Mouse (Mus musculus) c-Kit-positive CD71-negative TER-119-negative erythroid progenitor cells, embryonic 14.5 days (primary cell): ENCODE measurements around the gene Crhr2.

ENCODE experiments used
- DNase-seq: peaks from one replicate; pipeline ENCODE4 v3.0.0-alpha.2; 2013; ENCODE audit warnings: low read depth

The Crhr2 gene

GRCm38 (mm10) chr6:55132794-55133193 is at the start of gene Crhr2:
Crhr2 (minus strand) TSS chr6:55133016.
- no peak for DNase-seq

- no peak for DNase-seq
Measured at GRCm38 (mm10) chr6:55179560-55179959, 46.7 kb upstream of the Crhr2 start.

GRCm38 (mm10) chr6:55177060-55177732 is 44.4 kb upstream of the Crhr2 start:
- DNase-seq, result no peak

- no peak for DNase-seq
Measured at GRCm38 (mm10) chr6:55175892-55176291, 43.1 kb upstream of the Crhr2 start.

- no peak for DNase-seq
Measured at GRCm38 (mm10) chr6:55175456-55175855, 42.6 kb upstream of the Crhr2 start.

GRCm38 (mm10) chr6:55174741-55175181 is 41.9 kb upstream of the Crhr2 start, which contains the start of gene Inmt:
Inmt (minus strand) TSS chr6:55175043.
- DNase-seq, result no peak

GRCm38 (mm10) chr6:55173941-55174349 is 41.1 kb upstream of the Crhr2 start:
- no peak for DNase-seq

- no peak for DNase-seq
Measured at GRCm38 (mm10) chr6:55173171-55173570, 40.4 kb upstream of the Crhr2 start.

GRCm38 (mm10) chr6:55171638-55172037 is 38.8 kb upstream of the Crhr2 start:
- DNase-seq, result no peak

GRCm38 (mm10) chr6:55169818-55170217 is 37.0 kb upstream of the Crhr2 start:
- no peak for DNase-seq

- peak; percentile 72 for DNase-seq
Measured at GRCm38 (mm10) chr6:55166777-55167463, 34.1 kb upstream of the Crhr2 start.

GRCm38 (mm10) chr6:55163046-55163584 is 30.3 kb upstream of the Crhr2 start:
- DNase-seq, result no peak

GRCm38 (mm10) chr6:55161311-55161761 is 28.5 kb upstream of the Crhr2 start:
- no peak for DNase-seq

- no peak for DNase-seq
Measured at GRCm38 (mm10) chr6:55159256-55159655, 26.4 kb upstream of the Crhr2 start.

GRCm38 (mm10) chr6:55152226-55152625 is 19.4 kb upstream of the Crhr2 start:
- no peak for DNase-seq

- no peak for DNase-seq
Measured at GRCm38 (mm10) chr6:55146138-55146537, 13.3 kb upstream of the Crhr2 start.

GRCm38 (mm10) chr6:55145285-55145684 is 12.5 kb upstream of the Crhr2 start:
- no peak for DNase-seq

GRCm38 (mm10) chr6:55138343-55138742 is 5.5 kb upstream of the Crhr2 start:
- DNase-seq, result no peak

- no peak for DNase-seq
Measured at GRCm38 (mm10) chr6:55133425-55133824, 609 bp upstream of the Crhr2 start.

GRCm38 (mm10) chr6:55131301-55131700 is 1.5 kb downstream of the Crhr2 start:
- no peak for DNase-seq

- DNase-seq, result no peak
Measured at GRCm38 (mm10) chr6:55130631-55131030, 2.2 kb downstream of the Crhr2 start.

- no peak for DNase-seq
Measured at GRCm38 (mm10) chr6:55128391-55128790, 4.4 kb downstream of the Crhr2 start.

GRCm38 (mm10) chr6:55126576-55126975 is 6.2 kb downstream of the Crhr2 start:
- no peak for DNase-seq
